Mouse (Mus musculus) kidney, embryonic 14.5 days (tissue): Measurements from ENCODE around the gene Scd1. TPM values are rescaled to one million over a fixed set of nuclear protein-coding genes. Genes with fewer than 3 reads are reported as not detected.

Experiments used
- ATAC-seq: fragments of 200-750 bp; cut with Nextera tagmentation; 2 replicates; pipeline ENCODE4 v1.8.0; 2017; ENCODE audit warnings: moderate number of reproducible peaks, mild to moderate bottlenecking, moderate TSS enrichment, moderate library complexity; ENCODE audit not compliant: low FRiP score, low TSS enrichment
- H3K27ac ChIP-seq: fragments of 300-500 bp; sonication (generic); 2 replicates; pipeline ENCODE4 v1.5.1; 2014; ENCODE audit warnings: low read depth, mild to moderate bottlenecking, low read length, moderate library complexity, mixed read lengths
- H3K27me3 ChIP-seq: fragments of 300-500 bp; sonication (generic); 2 replicates; pipeline ENCODE4 v1.6.1; 2014; ENCODE audit warnings: mild to moderate bottlenecking, low read length; ENCODE audit not compliant: control insufficient read depth, insufficient read depth
- H3K36me3 ChIP-seq: fragments of 300-500 bp; sonication (generic); 2 replicates; pipeline ENCODE4 v1.6.1; 2014; ENCODE audit warnings: low read length, mixed read lengths; ENCODE audit not compliant: control insufficient read depth, insufficient read depth
- H3K4me1 ChIP-seq: fragments of 300-500 bp; sonication (generic); 2 replicates; pipeline ENCODE4 v1.6.1; 2014; ENCODE audit warnings: low read length, mixed read lengths; ENCODE audit not compliant: control insufficient read depth, insufficient read depth
- H3K4me2 ChIP-seq: fragments of 300-500 bp; sonication (generic); replicated peaks from 2 replicates; pipeline ENCODE4 v1.6.1; 2014; ENCODE audit warnings: low read depth, mild to moderate bottlenecking, low read length
- H3K4me3 ChIP-seq: fragments of 300-500 bp; sonication (generic); 2 replicates; pipeline ENCODE4 v1.5.1; 2014; ENCODE audit warnings: mild to moderate bottlenecking, low read length
- H3K9ac ChIP-seq: fragments of 300-500 bp; sonication (generic); 2 replicates; pipeline ENCODE4 v1.6.1; 2014; ENCODE audit warnings: low read depth, mild to moderate bottlenecking, low read length, moderate library complexity
- H3K9me3 ChIP-seq: fragments of 300-500 bp; sonication (generic); 2 replicates; pipeline ENCODE4 v1.6.1; 2016; ENCODE audit warnings: low read length; ENCODE audit not compliant: control insufficient read depth
- WGBS: fragments of 180-500 bp; shearing (Covaris S2); extraction: QIAGEN DNeasy Blood & Tissue Kit; methylation state at CpG from one replicate; pipeline ENCODE4 v1.1.7; 2014; 5-methylcytosine and 5-hydroxymethylcytosine counted together
- polyA plus RNA-seq: library from polyadenylated mRNA; unstranded; fragments of >200 nt; fragmentation: Nextera tagmentation; extraction: Ambion mirVana; gene quantifications from 2 replicates; pipeline ENCODE4 v1.2.1, GENCODE M21; 2014

Gene Scd1
- polyA plus RNA-seq = 2.7 and 5.2 TPM in 2 replicates

DNA sequence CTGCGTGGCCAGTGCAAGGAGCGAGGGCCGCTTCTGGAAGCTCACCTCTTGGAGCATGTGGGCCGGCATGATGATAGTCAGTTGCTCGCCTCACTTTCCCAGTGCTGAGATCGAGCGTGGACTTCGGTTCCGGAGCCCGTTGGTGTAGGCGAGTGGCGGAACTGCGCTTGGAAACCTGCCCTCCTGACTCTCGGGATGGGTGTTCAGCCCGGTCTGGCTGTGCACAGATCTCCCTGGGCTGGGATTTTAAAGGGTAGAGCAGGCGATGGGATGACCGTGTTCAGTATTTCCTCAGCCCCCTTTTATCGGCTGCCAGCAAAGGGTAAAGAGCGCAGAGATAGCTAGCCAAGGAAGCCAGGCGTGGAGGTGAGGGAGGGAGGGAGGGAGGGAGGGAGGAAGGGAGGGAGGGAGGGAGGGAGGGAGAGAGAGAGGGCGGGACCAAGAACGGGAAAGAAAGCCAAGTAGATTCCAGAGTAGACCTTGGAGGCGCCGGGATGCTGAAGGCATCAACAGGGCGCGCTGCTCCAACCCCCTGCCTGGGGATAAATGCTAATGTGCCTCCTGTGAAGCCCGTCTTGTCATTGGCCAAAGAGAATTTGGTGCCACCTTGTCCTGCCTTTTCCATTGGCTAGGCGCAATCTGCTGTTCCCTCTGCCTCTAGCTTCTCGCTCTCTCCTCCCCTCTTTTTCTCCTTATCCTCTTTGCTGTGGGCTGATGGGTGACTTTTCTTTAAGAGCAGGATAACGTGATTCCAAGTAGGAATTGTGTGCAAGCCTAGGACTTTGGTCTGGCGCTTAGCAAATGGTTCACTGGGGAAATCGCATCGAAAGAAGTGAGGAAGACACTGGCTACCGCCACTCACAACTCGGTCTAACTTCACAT is at the start of gene Scd1:
Gene Scd1 (minus strand): TSS at position 539 of the 882 bp plus-strand sequence.
- peak; percentile 91 for ATAC-seq
- H3K4me1 ChIP-seq = 0 out of 2 replicates have a peak, but pooled peaks cover 8% of the 10 kb centered on the region
- under 1% methylated on average over 35 of the region's 35 CpGs for WGBS
- H3K9ac ChIP-seq = peak within 1 kb of the TSS; percentile 56
- no peaks in the 10 kb centered on the region; the same call in 1 of the 2 replicates for H3K27me3 ChIP-seq
- H3K36me3 ChIP-seq = no peaks in the 10 kb centered on the region; the same call in 1 of the 2 replicates
- peak within 1 kb of the TSS; percentile 49 for H3K4me3 ChIP-seq
- H3K4me2 ChIP-seq = peak within 1 kb of the TSS; percentile 89
- no peaks in the 10 kb centered on the region for H3K9me3 ChIP-seq
- H3K27ac ChIP-seq = peak within 1 kb of the TSS; percentile 69; the same call in 1 of the 2 replicates

DNA sequence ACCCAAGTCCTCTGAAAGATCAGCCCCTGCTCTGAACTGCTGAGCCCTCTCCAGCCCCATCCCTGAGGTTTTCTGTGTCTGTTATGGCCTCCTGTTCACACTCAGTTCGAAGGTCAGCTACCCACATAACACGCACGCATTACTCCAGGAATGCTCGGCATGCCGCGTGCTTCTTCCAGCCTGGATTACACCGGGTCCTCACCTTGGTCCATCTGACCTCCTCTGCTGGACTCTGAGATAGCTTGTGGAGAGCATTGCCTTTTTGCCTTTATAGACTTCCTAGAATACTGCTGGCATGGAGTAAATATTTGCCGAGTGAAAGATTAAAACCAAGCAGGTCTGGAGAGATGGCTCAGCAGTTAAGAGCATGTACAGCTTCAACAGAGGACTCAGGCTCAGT is 47.7 kb upstream of the Scd1 start:
- no peak overlapping the region for H3K4me3 ChIP-seq
- ATAC-seq = no peak
- H3K4me1 ChIP-seq = no peaks in the 10 kb centered on the region
- H3K9me3 ChIP-seq = no peaks in the 10 kb centered on the region
- no peaks in the 10 kb centered on the region for H3K27me3 ChIP-seq
- no peak overlapping the region for H3K27ac ChIP-seq
- H3K36me3 ChIP-seq = no peaks in the 10 kb centered on the region
- no peak overlapping the region for H3K9ac ChIP-seq
- no peak overlapping the region for H3K4me2 ChIP-seq
- WGBS = 76% methylated on average over 8 of the region's 8 CpGs

DNA sequence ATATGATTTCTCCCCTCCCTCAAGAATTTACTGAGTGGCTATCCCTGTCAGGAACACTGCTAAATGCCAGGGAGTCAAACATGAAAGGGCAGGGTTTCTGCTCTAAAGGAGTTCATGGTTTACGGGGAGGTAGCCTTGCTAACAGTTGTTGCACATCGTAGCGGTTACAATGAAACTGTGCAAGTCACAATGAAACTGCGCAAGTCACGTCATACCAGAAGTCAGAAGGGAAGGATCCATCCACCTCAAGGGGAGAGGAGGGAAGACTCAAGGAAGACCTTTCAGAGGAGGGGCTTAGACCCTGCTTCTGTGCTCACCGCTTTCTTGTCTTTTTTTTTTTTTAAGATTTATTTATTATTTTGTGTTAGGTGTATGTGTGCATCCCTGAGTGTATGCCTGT is 47.2 kb upstream of the Scd1 start:
- WGBS = 83% methylated on average over 6 of the region's 6 CpGs
- no peaks in the 10 kb centered on the region for H3K36me3 ChIP-seq
- H3K4me3 ChIP-seq = no peak overlapping the region
- no peak for ATAC-seq
- H3K4me2 ChIP-seq = no peak overlapping the region
- H3K27me3 ChIP-seq = no peaks in the 10 kb centered on the region
- no peak overlapping the region for H3K9ac ChIP-seq
- H3K27ac ChIP-seq = no peak overlapping the region
- no peaks in the 10 kb centered on the region for H3K9me3 ChIP-seq
- no peaks in the 10 kb centered on the region for H3K4me1 ChIP-seq

DNA sequence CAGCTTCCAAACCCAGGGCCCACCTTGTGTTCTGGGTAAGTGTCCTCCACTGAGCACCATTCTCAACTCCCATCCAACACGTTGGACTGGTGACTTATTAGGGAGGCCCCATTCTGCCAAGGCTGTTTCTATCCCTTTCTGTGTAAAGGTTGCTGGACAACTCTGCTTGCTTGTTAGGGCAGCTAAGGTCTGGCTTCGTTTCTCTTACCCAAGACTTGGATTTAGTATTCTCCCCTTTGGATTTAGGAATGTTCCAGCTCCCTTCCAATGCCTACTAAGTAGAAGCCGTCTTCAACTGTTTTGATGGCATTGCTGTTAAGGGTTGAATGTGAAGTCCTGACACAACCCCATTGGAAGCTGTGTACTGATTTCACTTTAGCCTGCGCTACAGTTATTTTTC is 40.2 kb upstream of the Scd1 start:
- Histone ChIP-seq H3K27me3 (no peaks in the 10 kb centered on the region), H3K4me1 (no peaks in the 10 kb centered on the region), H3K36me3 (no peaks in the 10 kb centered on the region), H3K9me3 (no peaks in the 10 kb centered on the region), H3K27ac (no peak overlapping the region), H3K4me3 (no peak overlapping the region), H3K9ac (no peak overlapping the region), H3K4me2 (no peak overlapping the region)
- WGBS = 83% methylated on average over 4 of the region's 4 CpGs
- no peak for ATAC-seq

DNA sequence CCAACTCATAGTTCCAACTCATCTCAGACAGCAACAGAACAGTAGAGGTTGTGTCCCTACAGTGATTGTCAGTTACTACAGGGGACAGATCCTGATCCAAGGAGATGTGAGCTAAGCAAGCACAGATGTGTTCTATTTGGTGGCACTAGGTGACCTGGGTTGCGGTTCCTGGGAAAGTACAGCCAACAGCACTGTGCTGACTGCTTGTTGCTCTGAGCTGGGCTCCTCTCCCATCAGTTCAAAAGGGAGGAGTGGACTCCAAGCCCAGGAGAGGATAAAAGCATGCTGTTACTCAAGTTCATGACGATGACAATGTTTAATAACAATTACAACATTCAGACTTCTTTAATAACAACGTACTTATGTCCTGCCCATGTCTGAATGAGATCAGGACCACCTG is 38.1 kb upstream of the Scd1 start:
- 88% methylated on average over 3 of the region's 3 CpGs for WGBS
- Histone ChIP-seq H3K4me2 (no peak overlapping the region), H3K9ac (no peak overlapping the region), H3K36me3 (no peaks in the 10 kb centered on the region), H3K4me3 (no peak overlapping the region), H3K9me3 (no peaks in the 10 kb centered on the region), H3K4me1 (no peaks in the 10 kb centered on the region), H3K27me3 (no peaks in the 10 kb centered on the region), H3K27ac (no peak overlapping the region)
- no peak for ATAC-seq

DNA sequence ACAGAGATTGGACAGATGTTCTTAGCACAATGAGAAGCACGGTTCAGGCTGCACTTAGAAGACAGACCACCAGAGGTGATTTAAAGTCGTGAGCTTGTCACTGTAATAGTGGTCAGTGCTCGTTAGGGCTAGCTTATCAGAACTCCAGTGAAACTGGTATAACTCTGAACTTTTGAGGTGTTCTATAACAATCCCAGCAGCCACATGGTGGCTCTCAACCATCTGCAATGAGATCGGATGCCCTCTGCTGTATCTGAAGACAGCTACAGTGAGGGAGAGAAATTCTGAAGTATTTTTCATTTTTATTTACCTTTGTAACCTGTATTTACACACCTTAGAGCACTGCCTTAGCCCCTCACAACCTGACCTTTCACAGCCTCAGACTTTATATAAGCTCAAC is 31.6 kb upstream of the Scd1 start:
- Histone ChIP-seq H3K4me2 (no peak overlapping the region), H3K9ac (no peak overlapping the region), H3K36me3 (no peaks in the 10 kb centered on the region), H3K9me3 (no peaks in the 10 kb centered on the region), H3K4me3 (no peak overlapping the region), H3K27ac (no peak overlapping the region), H3K27me3 (no peaks in the 10 kb centered on the region; the same call in 1 of the 2 replicates), H3K4me1 (no peaks in the 10 kb centered on the region)
- no peak for ATAC-seq
- WGBS = 30% methylated on average over 4 of the region's 4 CpGs

DNA sequence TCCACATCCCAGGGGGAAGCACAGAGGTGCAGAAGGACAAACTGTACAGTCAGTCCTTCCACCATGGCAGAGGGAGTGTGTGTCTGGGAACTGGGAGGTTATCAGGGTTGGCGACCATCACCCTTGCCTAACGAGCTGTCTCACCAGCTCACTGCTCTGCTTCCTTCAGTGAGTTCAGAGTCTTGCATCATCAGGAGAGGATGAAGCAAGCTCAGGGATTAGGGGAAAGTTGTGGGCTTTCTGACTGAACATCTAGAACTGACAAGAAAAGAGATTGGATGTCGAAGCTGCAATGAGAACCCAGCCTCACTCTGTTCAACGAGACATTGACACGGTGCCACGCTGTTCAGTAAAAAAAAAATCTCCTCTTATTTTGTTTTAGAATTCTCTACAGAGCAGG is 30.3 kb upstream of the Scd1 start:
- H3K27ac ChIP-seq = no peak overlapping the region
- WGBS = 48% methylated on average over 6 of the region's 6 CpGs
- no peak overlapping the region for H3K4me3 ChIP-seq
- no peak overlapping the region for H3K9ac ChIP-seq
- no peaks in the 10 kb centered on the region for H3K36me3 ChIP-seq
- no peak overlapping the region for H3K4me2 ChIP-seq
- ATAC-seq = no peak
- H3K9me3 ChIP-seq = no peaks in the 10 kb centered on the region
- H3K27me3 ChIP-seq = no peaks in the 10 kb centered on the region; the same call in 1 of the 2 replicates
- H3K4me1 ChIP-seq = no peaks in the 10 kb centered on the region

DNA sequence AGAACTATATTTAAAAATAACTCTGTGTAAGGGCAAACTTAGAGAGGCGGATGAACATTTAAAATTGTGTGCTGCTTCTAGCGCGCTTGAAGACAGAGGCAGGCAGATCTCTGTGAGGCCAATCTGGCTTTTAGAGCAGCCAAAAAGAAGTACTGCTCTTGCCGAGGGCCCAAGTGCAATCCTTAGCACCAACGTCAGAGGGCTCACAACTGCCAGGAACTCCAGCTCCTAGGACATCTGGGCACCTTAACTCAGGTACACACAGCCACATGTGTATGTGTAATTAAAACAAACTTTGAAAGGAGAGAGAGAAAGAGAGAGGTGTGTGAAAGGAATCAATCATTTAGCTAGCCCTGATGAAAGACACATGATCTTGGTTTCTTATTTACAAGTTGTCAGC is 24.4 kb upstream of the Scd1 start:
- Histone ChIP-seq H3K9me3 (no peaks in the 10 kb centered on the region), H3K27me3 (no peaks in the 10 kb centered on the region; the same call in 1 of the 2 replicates), H3K4me3 (no peak overlapping the region), H3K4me2 (no peak overlapping the region), H3K36me3 (no peaks in the 10 kb centered on the region), H3K4me1 (no peaks in the 10 kb centered on the region), H3K9ac (no peak overlapping the region), H3K27ac (no peak overlapping the region)
- no peak for ATAC-seq
- 81% methylated on average over 5 of the region's 5 CpGs for WGBS

DNA sequence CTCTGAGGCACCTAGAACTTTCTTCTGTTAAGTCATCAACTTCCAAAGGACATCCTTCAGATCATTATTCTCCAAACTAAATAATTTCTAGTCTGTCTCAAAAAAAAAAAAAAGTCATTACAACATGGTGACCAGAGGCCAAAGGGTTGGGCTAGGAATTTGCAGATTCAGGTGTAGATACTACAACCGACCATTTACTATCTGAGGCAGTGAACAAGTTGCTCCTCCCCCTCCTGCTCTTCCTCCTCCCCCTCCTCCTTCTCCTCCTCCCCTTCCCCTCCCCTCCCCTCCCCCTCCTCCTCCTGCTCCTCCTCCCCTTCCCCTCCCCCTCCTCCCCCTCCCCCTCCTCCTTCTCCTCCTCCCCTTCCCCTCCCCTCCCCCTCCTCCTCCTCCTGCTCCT is 20.0 kb upstream of the Scd1 start:
- ATAC-seq = no peak
- Histone ChIP-seq H3K27me3 (no peaks in the 10 kb centered on the region), H3K36me3 (no peaks in the 10 kb centered on the region), H3K4me3 (no peak overlapping the region), H3K4me2 (no peak overlapping the region), H3K4me1 (no peaks in the 10 kb centered on the region), H3K9ac (no peak overlapping the region), H3K27ac (no peak overlapping the region), H3K9me3 (no peaks in the 10 kb centered on the region)
- WGBS = 79% methylated on average over 1 of the region's 1 CpGs
